Mouse (Mus musculus) central nervous system, embryonic 11.5 days (tissue): ENCODE results near the gene Usp6nl. TPM values are rescaled to one million over a fixed set of nuclear protein-coding genes. Genes with fewer than 3 reads are reported as not detected.

Source experiments
- polyA plus RNA-seq: library from polyadenylated mRNA; depleted of rRNA; stranded (reverse); fragments of >200 nt; gene quantifications from 2 replicates; pipeline ENCODE4 v1.2.3, GENCODE M21; 2012; rRNA removed

Usp6nl gene
- polyA plus RNA-seq = 15.6 and 18.9 TPM in 2 replicates

DNA sequence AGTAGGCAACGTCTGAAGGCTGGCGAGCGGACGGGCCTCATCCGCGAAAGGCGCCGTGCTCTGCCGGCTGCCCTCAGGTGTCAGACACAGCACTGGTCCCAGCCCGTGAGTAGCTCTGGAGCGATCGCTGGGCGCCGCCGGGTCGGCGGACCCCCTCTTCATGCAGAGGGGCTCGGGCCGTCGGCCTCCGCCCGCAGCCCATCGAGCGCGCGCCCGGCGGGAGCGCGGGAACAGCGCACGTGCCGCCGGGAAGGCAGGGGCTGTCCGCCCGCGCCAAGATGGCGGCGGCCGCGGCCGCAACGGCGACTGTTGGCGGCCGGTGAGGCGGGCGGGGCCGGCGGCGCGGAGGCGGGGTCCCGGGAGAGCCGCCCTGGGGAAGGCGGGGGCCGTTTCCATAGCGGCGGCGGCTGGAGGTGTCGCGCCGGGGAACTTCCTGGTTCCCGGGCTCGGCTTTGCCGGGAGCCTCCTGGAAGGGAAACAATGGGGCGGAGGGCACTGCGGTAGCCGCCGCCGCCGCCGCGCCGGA is at the start of gene Usp6nl:
Usp6nl (plus strand) TSS at position 292 of the 526 bp plus-strand sequence.

Other genes with a start within 250 kb of the Usp6nl start
- 1.9 and 2.6 TPM in 2 replicates for gene Proser2, start 192.5 kb upstream of the Usp6nl start, polyA plus RNA-seq
- gene Echdc3, start 109.6 kb upstream of the Usp6nl start, polyA plus RNA-seq = 2.3 and 2.5 TPM in 2 replicates